Mouse (Mus musculus) liver, embryonic 11.5 days (tissue): ENCODE measurements around the gene Exoc4. TPM values are rescaled to one million over a fixed set of nuclear protein-coding genes. Genes with fewer than 3 reads are reported as not detected.

Source experiments
- ATAC-seq: fragments of 200-750 bp; cut with Nextera tagmentation; replicated peaks from 2 replicates; pipeline ENCODE4 v1.8.0; 2017; ENCODE audit warnings: moderate number of reproducible peaks, mild to moderate bottlenecking, moderate TSS enrichment, moderate library complexity; ENCODE audit not compliant: low FRiP score
- DNase-seq: peaks from one replicate; pipeline ENCODE4 v3.0.0-alpha.2; 2017; ENCODE audit warnings: low spot score
- H3K27ac ChIP-seq: fragments of 300-500 bp; sonication (generic); 2 replicates; pipeline ENCODE4 v1.5.1; 2014; ENCODE audit warnings: mild to moderate bottlenecking, low read depth, low read length, control low read depth
- H3K27me3 ChIP-seq: fragments of 300-500 bp; sonication (generic); replicated peaks from 2 replicates; pipeline ENCODE4 v1.6.1; 2014; ENCODE audit warnings: low read length, mixed read lengths; ENCODE audit not compliant: control insufficient read depth, insufficient read depth
- H3K36me3 ChIP-seq: fragments of 300-500 bp; sonication (generic); 2 replicates; pipeline ENCODE4 v1.6.1; 2014; ENCODE audit warnings: mild to moderate bottlenecking, low read length, moderate library complexity, mixed read lengths; ENCODE audit not compliant: control insufficient read depth, insufficient read depth
- H3K4me1 ChIP-seq: fragments of 300-500 bp; sonication (generic); replicated peaks from 2 replicates; pipeline ENCODE4 v1.6.1; 2014; ENCODE audit warnings: low read length, mixed read lengths; ENCODE audit not compliant: control insufficient read depth, insufficient read depth
- H3K4me2 ChIP-seq: fragments of 300-500 bp; sonication (generic); 2 replicates; pipeline ENCODE4 v1.6.1; 2014; ENCODE audit warnings: mild to moderate bottlenecking, control low read depth, moderate library complexity
- H3K4me3 ChIP-seq: fragments of 300-500 bp; sonication (generic); 2 replicates; pipeline ENCODE4 v1.5.1; 2014; ENCODE audit warnings: low read depth, low read length, control low read depth
- H3K9ac ChIP-seq: fragments of 300-500 bp; sonication (generic); 2 replicates; pipeline ENCODE4 v1.6.1; 2014; ENCODE audit warnings: low read depth, low read length, control low read depth
- H3K9me3 ChIP-seq: fragments of 300-500 bp; sonication (generic); 2 replicates; pipeline ENCODE4 v1.6.1; 2016; ENCODE audit warnings: low read length, inconsistent platforms, mixed read lengths; ENCODE audit not compliant: control insufficient read depth
- WGBS: fragments of 180-500 bp; shearing (Covaris S2); extraction: QIAGEN DNeasy Blood & Tissue Kit; methylation state at CpG from one replicate; pipeline ENCODE4 v1.1.7; 2014; 5-methylcytosine and 5-hydroxymethylcytosine counted together
- polyA plus RNA-seq: library from polyadenylated mRNA; unstranded; fragments of >200 nt; fragmentation: Nextera tagmentation; extraction: Ambion mirVana; gene quantifications from 2 replicates; pipeline ENCODE4 v1.2.1, GENCODE M21; 2014

The Exoc4 gene
- polyA plus RNA-seq, 1 experiment from 2014 or later, result 20.9 TPM

DNA sequence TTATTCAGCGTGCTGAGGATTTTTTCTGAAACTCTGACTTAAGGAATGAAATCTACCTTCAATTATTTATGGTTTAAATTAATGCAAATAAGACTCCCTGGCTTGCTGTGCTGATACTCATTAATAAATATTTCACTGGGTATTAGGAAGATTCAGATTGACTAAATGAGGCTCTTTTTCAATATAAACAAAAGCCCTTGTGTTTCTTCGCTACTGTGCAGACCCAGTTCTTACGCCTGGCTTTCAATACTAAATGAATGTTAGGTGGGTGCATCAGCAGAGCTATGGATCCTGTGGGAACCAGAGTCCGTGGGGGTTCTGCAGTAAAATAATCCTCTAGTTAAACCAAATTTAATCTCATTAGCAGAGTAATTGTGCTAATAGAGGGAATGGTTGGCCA is 490.4 kb downstream of the Exoc4 start:
- no peak for DNase-seq
- H3K4me3 ChIP-seq, result no peak overlapping the region
- H3K9ac ChIP-seq, result no peak overlapping the region
- no peaks in the 10 kb centered on the region for H3K36me3 ChIP-seq
- ATAC-seq, result no peak
- H3K4me2 ChIP-seq, result no peak overlapping the region
- H3K9me3 ChIP-seq, result 0 out of 2 replicates have a peak, but pooled peaks cover 2% of the 10 kb centered on the region
- H3K27ac ChIP-seq, result no peak overlapping the region
- no peaks in the 10 kb centered on the region for H3K4me1 ChIP-seq
- 86% methylated on average over 4 of the region's 4 CpGs for WGBS
- H3K27me3 ChIP-seq, result no peaks in the 10 kb centered on the region

GRCm38 (mm10) chr6:33755976-33756375 is 507.1 kb downstream of the Exoc4 start:
- 77% methylated on average over 5 of the region's 5 CpGs for WGBS
- no peak for DNase-seq
- Histone ChIP-seq H3K4me1 (no peaks in the 10 kb centered on the region), H3K4me2 (no peak overlapping the region), H3K27ac (no peak overlapping the region), H3K9ac (no peak overlapping the region), H3K9me3 (no peaks in the 10 kb centered on the region), H3K4me3 (no peak overlapping the region), H3K27me3 (no peaks in the 10 kb centered on the region), H3K36me3 (no peaks in the 10 kb centered on the region)
- ATAC-seq, result no peak

DNA sequence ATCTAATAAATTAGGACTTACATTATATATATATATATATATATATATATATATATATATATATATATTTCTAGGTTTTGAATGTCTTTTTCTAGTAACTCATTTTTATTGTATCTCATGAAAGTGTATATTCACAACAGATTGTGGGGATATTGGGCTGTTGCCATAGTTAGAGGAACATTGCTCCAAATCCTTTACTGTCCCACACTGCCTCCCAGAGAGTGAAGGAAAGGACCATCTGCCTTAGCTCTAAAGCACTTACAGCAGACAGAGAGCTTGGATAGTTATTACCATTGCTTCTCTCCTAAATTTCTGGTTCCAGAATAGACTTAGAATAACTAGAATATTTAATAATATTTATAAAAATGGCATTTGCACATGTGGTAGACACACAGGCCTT is 512.7 kb downstream of the Exoc4 start:
- no peaks in the 10 kb centered on the region for H3K4me1 ChIP-seq
- ATAC-seq, result no peak
- no peak overlapping the region for H3K27ac ChIP-seq
- no peaks in the 10 kb centered on the region for H3K27me3 ChIP-seq
- H3K9me3 ChIP-seq, result no peaks in the 10 kb centered on the region
- H3K9ac ChIP-seq, result no peak overlapping the region
- no peak overlapping the region for H3K4me3 ChIP-seq
- no peak for DNase-seq
- H3K36me3 ChIP-seq, result no peaks in the 10 kb centered on the region
- H3K4me2 ChIP-seq, result no peak overlapping the region

DNA sequence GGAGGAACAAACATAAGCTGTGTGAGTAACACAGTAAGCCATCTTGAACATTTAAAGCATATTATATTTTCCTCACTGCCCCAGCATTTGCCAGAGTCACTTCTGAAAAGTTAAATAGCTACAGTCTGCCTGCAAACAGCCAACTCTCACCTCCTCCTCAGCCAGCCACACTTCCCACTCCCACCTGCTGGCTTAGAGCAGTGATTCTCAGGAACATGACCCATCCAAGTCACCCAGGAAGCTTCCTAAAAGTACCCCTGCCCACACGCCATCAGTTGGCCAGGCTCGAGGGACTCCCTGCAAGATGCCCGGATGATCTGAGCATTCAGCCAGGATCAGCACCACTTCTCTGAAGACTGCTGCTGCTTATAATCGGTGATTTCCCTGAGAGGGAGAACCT is 514.4 kb downstream of the Exoc4 start:
- Histone ChIP-seq H3K9ac (no peak overlapping the region), H3K36me3 (no peaks in the 10 kb centered on the region), H3K4me3 (no peak overlapping the region), H3K9me3 (no peaks in the 10 kb centered on the region), H3K4me1 (no peaks in the 10 kb centered on the region), H3K4me2 (no peak overlapping the region), H3K27me3 (no peaks in the 10 kb centered on the region), H3K27ac (no peak overlapping the region)
- DNase-seq (no peak), ATAC-seq (no peak)
- 83% methylated on average over 4 of the region's 4 CpGs for WGBS

DNA sequence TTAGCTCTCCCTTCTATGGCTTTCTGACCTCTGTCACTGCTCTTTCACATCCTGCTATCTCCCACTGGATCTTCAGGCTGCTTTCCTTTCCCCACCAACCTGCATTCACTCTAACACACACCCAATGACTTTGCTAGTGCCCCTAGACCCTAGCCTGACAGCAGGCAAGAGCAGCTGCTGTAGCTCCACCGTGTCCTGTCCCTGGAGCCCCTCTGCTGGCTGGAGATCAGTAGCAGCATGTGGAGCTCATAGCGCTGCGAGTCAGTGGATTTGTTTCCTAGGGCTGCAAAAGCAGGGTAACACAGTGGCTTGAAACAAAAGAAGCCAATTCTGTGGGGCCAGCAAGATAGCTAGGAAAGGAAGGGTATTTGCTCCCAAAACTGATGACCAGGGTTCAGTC is 515.1 kb downstream of the Exoc4 start:
- H3K27me3 ChIP-seq, result no peaks in the 10 kb centered on the region
- no peaks in the 10 kb centered on the region for H3K9me3 ChIP-seq
- no peak overlapping the region for H3K9ac ChIP-seq
- H3K36me3 ChIP-seq, result no peaks in the 10 kb centered on the region
- DNase-seq (no peak), ATAC-seq (no peak)
- H3K27ac ChIP-seq, result no peak overlapping the region
- H3K4me3 ChIP-seq, result no peak overlapping the region
- no peak overlapping the region for H3K4me2 ChIP-seq
- 84% methylated on average over 3 of the region's 3 CpGs for WGBS
- H3K4me1 ChIP-seq, result no peaks in the 10 kb centered on the region

DNA sequence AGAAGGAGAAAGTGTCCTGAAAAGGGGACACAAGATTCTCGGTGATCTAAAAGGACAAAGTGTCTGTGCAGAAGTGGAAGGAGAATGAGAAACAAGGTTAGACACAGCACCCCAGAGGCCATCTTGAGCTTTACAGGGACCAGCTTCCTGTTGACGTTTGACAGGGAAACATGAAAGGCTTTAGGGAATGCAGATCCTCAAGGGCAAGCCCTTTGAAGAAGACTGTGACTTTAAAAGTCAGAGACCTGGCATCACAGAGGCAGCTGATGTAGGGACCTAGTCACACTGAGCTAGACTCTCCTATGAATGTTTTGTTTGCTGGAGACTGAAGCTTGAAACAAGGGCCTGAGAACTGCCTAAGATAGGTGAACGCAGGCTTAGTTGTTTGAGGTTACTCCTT is 520.4 kb downstream of the Exoc4 start:
- no peaks in the 10 kb centered on the region for H3K9me3 ChIP-seq
- H3K27me3 ChIP-seq, result no peaks in the 10 kb centered on the region
- WGBS, result 54% methylated on average over 3 of the region's 3 CpGs
- H3K4me2 ChIP-seq, result no peak overlapping the region
- H3K27ac ChIP-seq, result no peak overlapping the region
- H3K9ac ChIP-seq, result no peak overlapping the region
- ATAC-seq (no peak), DNase-seq (no peak)
- no peak overlapping the region for H3K4me3 ChIP-seq
- no peaks in the 10 kb centered on the region for H3K4me1 ChIP-seq
- no peaks in the 10 kb centered on the region for H3K36me3 ChIP-seq

DNA sequence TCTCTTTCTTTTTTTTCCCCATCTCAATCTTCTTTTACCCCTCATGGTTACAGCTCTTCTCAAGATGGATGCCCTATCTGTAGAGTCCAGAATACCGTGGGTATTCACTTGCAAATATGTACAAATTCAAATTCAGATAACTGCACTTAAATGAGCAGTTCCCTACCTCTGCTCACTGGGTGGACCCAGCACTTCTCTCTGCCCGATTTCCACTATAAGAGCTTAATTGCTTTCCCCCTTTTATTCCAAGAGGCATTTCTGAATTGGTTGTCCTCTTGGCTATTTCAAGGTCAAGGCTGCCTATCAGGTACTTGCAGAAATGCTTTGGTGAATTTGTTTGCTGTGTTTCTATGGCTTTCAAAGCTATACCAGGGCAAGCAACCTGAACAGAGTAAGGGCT is 521.1 kb downstream of the Exoc4 start:
- Histone ChIP-seq H3K9ac (no peak overlapping the region), H3K4me2 (no peak overlapping the region), H3K36me3 (no peaks in the 10 kb centered on the region), H3K4me3 (no peak overlapping the region), H3K4me1 (no peaks in the 10 kb centered on the region), H3K9me3 (no peaks in the 10 kb centered on the region), H3K27ac (no peak overlapping the region), H3K27me3 (no peaks in the 10 kb centered on the region)
- ATAC-seq (no peak), DNase-seq (no peak)
- WGBS, result 83% methylated on average over 2 of the region's 2 CpGs

GRCm38 (mm10) chr6:33772551-33773315 is 523.8 kb downstream of the Exoc4 start:
- Histone ChIP-seq H3K4me3 (no peak overlapping the region), H3K4me1 (no peaks in the 10 kb centered on the region), H3K27me3 (no peaks in the 10 kb centered on the region), H3K4me2 (no peak overlapping the region), H3K36me3 (no peaks in the 10 kb centered on the region), H3K9me3 (no peaks in the 10 kb centered on the region), H3K27ac (no peak overlapping the region), H3K9ac (no peak overlapping the region)
- DNase-seq (no peak), ATAC-seq (no peak)
- WGBS, result 76% methylated on average over 9 of the region's 9 CpGs

- Histone ChIP-seq H3K4me1 (no peaks in the 10 kb centered on the region), H3K9ac (no peak overlapping the region), H3K27me3 (no peaks in the 10 kb centered on the region), H3K9me3 (no peaks in the 10 kb centered on the region), H3K27ac (no peak overlapping the region), H3K36me3 (no peaks in the 10 kb centered on the region), H3K4me3 (no peak overlapping the region), H3K4me2 (no peak overlapping the region)
- DNase-seq, result no peak
- ATAC-seq, result no peak
- 72% methylated on average over 2 of the region's 2 CpGs for WGBS
Observed at GRCm38 (mm10) chr6:33792604-33793003, 543.7 kb downstream of the Exoc4 start.
